Comparison of ENCODE assay signal across 8 mouse cellular contexts in the genomic region with DNA sequence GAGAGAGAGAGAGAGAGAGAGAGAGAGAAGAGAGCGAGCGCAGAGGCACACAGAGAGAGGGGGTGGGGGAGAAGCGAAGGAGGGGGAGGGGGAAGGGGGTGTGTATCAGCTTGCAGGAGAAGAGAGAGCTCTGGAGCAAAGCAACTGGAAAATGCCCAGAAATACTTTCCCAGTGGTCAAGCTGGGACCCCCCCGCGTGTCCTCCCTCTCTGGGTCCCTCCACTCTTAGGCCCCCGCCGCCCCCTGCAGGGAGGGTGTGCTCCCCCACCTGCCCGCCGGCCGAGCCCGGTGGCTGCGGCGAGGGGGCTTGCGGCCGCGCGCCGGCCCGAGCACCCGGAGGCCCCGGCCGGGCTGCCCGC. TPM values are rescaled to one million over a fixed set of nuclear protein-coding genes. Genes with fewer than 3 reads are reported as not detected.
DNase-seq lines count a peak whose midpoint lies in the region; ATAC-seq and TF ChIP-seq lines count a peak whose summit lies in the region.

No protein-coding gene starts in this region.

- peak overlapping the region; percentile 65 for H3K4me3 ChIP-seq in lung, postnatal 0 days (ENCODE audit: low read depth, low read length)
- peak overlapping the region; percentile 84 for H3K4me3 ChIP-seq in forebrain, postnatal 0 days (ENCODE audit: low read depth, low read length)
- H3K4me3 ChIP-seq in limb, embryonic 15.5 days, result peak overlapping the region; percentile 71

- peak overlapping the region; percentile 12; the same call in 1 of the 2 replicates for H3K9ac ChIP-seq in lung, postnatal 0 days (replicated peaks; ENCODE audit: low read depth)
- peak overlapping the region; percentile 78 for H3K9ac ChIP-seq in forebrain, postnatal 0 days
- peak overlapping the region; percentile 82 for H3K9ac ChIP-seq in limb, embryonic 15.5 days

- H3K4me2 ChIP-seq in lung, postnatal 0 days (replicated peaks; ENCODE audit: low read depth, low read length), result peak overlapping the region; percentile 99
- peak overlapping the region; percentile 87 for H3K4me2 ChIP-seq in forebrain, postnatal 0 days (ENCODE audit: low read depth)
- H3K4me2 ChIP-seq in limb, embryonic 15.5 days, result peak overlapping the region; percentile 72

- no peaks in the 10 kb centered on the region for H3K9me3 ChIP-seq in lung, postnatal 0 days (ENCODE audit: low read length)
- H3K9me3 ChIP-seq in forebrain, postnatal 0 days (ENCODE audit: low read length), result no peaks in the 10 kb centered on the region
- no peaks in the 10 kb centered on the region for H3K9me3 ChIP-seq in limb, embryonic 15.5 days

- no peak for ATAC-seq in lung, postnatal 0 days
- peak; percentile 17 for ATAC-seq in forebrain, postnatal 0 days
- ATAC-seq in limb, embryonic 15.5 days (ENCODE audit: insufficient number of reproducible peaks, low FRiP score, low TSS enrichment, low read depth), result peak; percentile 61

- H3K4me1 ChIP-seq in lung, postnatal 0 days (ENCODE audit: insufficient read depth, low read depth, low read length), result peaks cover 6% of the 10 kb centered on the region
- peaks cover 2% of the 10 kb centered on the region for H3K4me1 ChIP-seq in forebrain, postnatal 0 days (ENCODE audit: insufficient read depth)
- peaks cover 27% of the 10 kb centered on the region for H3K4me1 ChIP-seq in limb, embryonic 15.5 days

- no peak for TF ChIP-seq CTCF in lung, postnatal 0 days (IDR thresholded peaks at IDR 0.05)
- no peak for TF ChIP-seq CTCF in forebrain, postnatal 0 days (IDR thresholded peaks at IDR 0.05; ENCODE audit: low read depth)

- no peak overlapping the region for H3K27ac ChIP-seq in lung, postnatal 0 days (ENCODE audit: low read length)
- H3K27ac ChIP-seq in forebrain, postnatal 0 days (ENCODE audit: low read depth, low read length), result peak overlapping the region; percentile 86
- H3K27ac ChIP-seq in limb, embryonic 15.5 days, result peak overlapping the region; percentile 96

- no peak for TF ChIP-seq EP300 in lung, postnatal 0 days (IDR thresholded peaks at IDR 0.05)

- peak; percentile 9 for DNase-seq in cerebellum, adult 11-12 months
- DNase-seq in cerebellum, adult 8-10 months, result no peak
- peak; percentile 26 for DNase-seq in lung, postnatal 0 days (ENCODE audit: low spot score)
- no peak for DNase-seq in lung, postnatal 14 days
- DNase-seq in forebrain, postnatal 0 days, result no peak
- peak; percentile 77 for DNase-seq in retina, postnatal 1 day
- no peak for DNase-seq in thymus, postnatal 10 days (ENCODE audit: low spot score in 2 of 2)

- H3K27me3 ChIP-seq in lung, postnatal 0 days (replicated peaks; ENCODE audit: insufficient read depth, low read length), result peaks cover 50% of the 10 kb centered on the region
- peaks cover 5% of the 10 kb centered on the region; the same call in 1 of the 2 replicates for H3K27me3 ChIP-seq in forebrain, postnatal 0 days (ENCODE audit: insufficient read depth, low read length)
- peaks cover 38% of the 10 kb centered on the region for H3K27me3 ChIP-seq in limb, embryonic 15.5 days

- H3K36me3 ChIP-seq in lung, postnatal 0 days (ENCODE audit: insufficient read depth, low read length), result no peaks in the 10 kb centered on the region
- H3K36me3 ChIP-seq in forebrain, postnatal 0 days (ENCODE audit: insufficient read depth), result no peaks in the 10 kb centered on the region
- H3K36me3 ChIP-seq in limb, embryonic 15.5 days, result no peaks in the 10 kb centered on the region

- 0% methylated on average over 1 of the region's 23 CpGs for WGBS in lung, postnatal 0 days
- WGBS in forebrain, postnatal 0 days, result 0% methylated on average over 19 of the region's 23 CpGs
- 0% methylated on average over 11 of the region's 23 CpGs for WGBS in limb, embryonic 15.5 days

RNA-seq across cellular contexts. Expression of gene Npas3, which starts 3.7 kb away (rescaled TPM):
- 0.15 and 0.17 TPM in 2 replicates for polyA plus RNA-seq in lung, postnatal 0 days (2015; fragmentation: Nextera tagmentation; extraction: Ambion mirVana)
- 15.4 and 28.3 TPM in 2 replicates for total RNA-seq in forebrain, postnatal 0 days (2014; rRNA removed)
- 11.7 and 16.6 TPM in 2 replicates for polyA plus RNA-seq in forebrain, postnatal 0 days (2015; fragmentation: Nextera tagmentation; extraction: Ambion mirVana)
- polyA plus RNA-seq in limb, embryonic 15.5 days (2015; fragmentation: Nextera tagmentation; extraction: Ambion mirVana), result 4.2 and 5.0 TPM in 2 replicates

Comparison
In these comparisons a context has a peak if more than half of its experiments do, and no peak if none do; other contexts are left out.
1. DNase-seq: peak in cerebellum, adult 11-12 months (single experiment), lung, postnatal 0 days (single experiment) and retina, postnatal 1 day (single experiment); none in cerebellum, adult 8-10 months (single experiment), lung, postnatal 14 days (single experiment), forebrain, postnatal 0 days (single experiment) and thymus, postnatal 10 days (0 of 2).
2. H3K9ac ChIP-seq: peak in every context shown above with its lines; median percentile 82 in limb, embryonic 15.5 days; 78 in forebrain, postnatal 0 days; 12 in lung, postnatal 0 days.
3. Peak in every context shown above with its lines, with median percentiles within 50 percentile points of each other: H3K4me2 ChIP-seq and H3K4me3 ChIP-seq.